Mouse (Mus musculus) MEL (cell line): ENCODE data around the gene Casp1.

Source experiments
- EP300 ChIP-seq, 2 experiments: IDR thresholded peaks; 2 replicates each; pipeline ENCODE4 v1.6.1; 2011; ENCODE audit warnings: improper control_type of control experiment in 2 of 2, low read length in 2 of 2, low read depth in 1 of 2, mild to moderate bottlenecking in 1 of 2
- MAX ChIP-seq: IDR thresholded peaks from 2 replicates; pipeline ENCODE4 v1.6.1; 2011; ENCODE audit warnings: low read length, improper control_type of control experiment
- POLR2A ChIP-seq, 2 experiments: IDR thresholded peaks; 2 replicates each; pipeline ENCODE4 v1.6.1; 2011 to 2012; ENCODE audit warnings: low read length in 2 of 2, mild to moderate bottlenecking in 2 of 2, control low read depth in 1 of 2, improper control_type of control experiment in 1 of 2, low read depth in 1 of 2, moderate library complexity in 1 of 2; ENCODE audit not compliant: control insufficient read depth in 1 of 2, insufficient read depth in 1 of 2, poor library complexity in 1 of 2
- POLR2AphosphoS5 ChIP-seq: IDR thresholded peaks from 2 replicates; pipeline ENCODE4 v1.6.1; 2012; ENCODE audit warnings: low read depth, borderline replicate concordance, mild to moderate bottlenecking, inconsistent platforms, low read length, moderate library complexity, mixed read lengths
- SMC3 ChIP-seq: IDR thresholded peaks from 2 replicates; pipeline ENCODE4 v1.6.1; 2011; ENCODE audit warnings: low read depth, low read length, improper control_type of control experiment
- TAL1 ChIP-seq: IDR thresholded peaks from 2 replicates; pipeline ENCODE4 v1.6.1; 2012; ENCODE audit warnings: mild to moderate bottlenecking, inconsistent platforms, low read length, moderate library complexity, mixed read lengths
- TCF12 ChIP-seq: IDR thresholded peaks from 2 replicates; pipeline ENCODE4 v1.6.1; 2014; ENCODE audit warnings: low read depth, mild to moderate bottlenecking, inconsistent platforms, low read length, improper control_type of control experiment, moderate library complexity

- TF ChIP-seq EP300 (IDR thresholded peaks at IDR 0.05; ENCODE audit: low read depth in 1 of 2, low read length in 2 of 2) (no peak), TCF12 (no peak), SMC3 (no peak), MAX (no peak), TAL1 (no peak), POLR2AphosphoS5 (no peak), POLR2A (IDR thresholded peaks at IDR 0.05; ENCODE audit: control insufficient read depth in 1 of 2, insufficient read depth in 1 of 2, low read depth in 1 of 2, low read length in 2 of 2, poor library complexity in 1 of 2) (no peak)
These were observed 10.2 kb downstream of the Casp1 start, which contains the start of gene Casp4 for GRCm38 (mm10) chr9:5308561-5308960.
